Mouse (Mus musculus) olfactory bulb, adult 2 months (tissue): ENCODE data around the gene Cobll1.

Source experiments
- CTCF ChIP-seq: fragments of 200-500 bp; IDR thresholded peaks from 2 replicates; pipeline ENCODE4 v1.5.1; 2012; ENCODE audit warnings: low read depth, mild to moderate bottlenecking, low read length, moderate library complexity; ENCODE audit not compliant: insufficient read depth
- POLR2A ChIP-seq: fragments of 200-500 bp; IDR thresholded peaks from 2 replicates; pipeline ENCODE4 v1.6.1; 2012; ENCODE audit warnings: mild to moderate bottlenecking, low read depth, low read length, moderate library complexity; ENCODE audit not compliant: insufficient read depth

- TF ChIP-seq CTCF, result no peak
- no peak for TF ChIP-seq POLR2A
Measured at GRCm38 (mm10) chr2:65285380-65285779, 46.2 kb upstream of the Cobll1 start.
